Mouse (Mus musculus) lung, embryonic 16.5 days (tissue): Measurements from ENCODE around the gene Trat1. TPM values are rescaled to one million over a fixed set of nuclear protein-coding genes. Genes with fewer than 3 reads are reported as not detected.

Source experiments
- polyA plus RNA-seq: library from polyadenylated mRNA; unstranded; fragments of >200 nt; fragmentation: Nextera tagmentation; extraction: Ambion mirVana; gene quantifications from 2 replicates; pipeline ENCODE4 v1.2.1, GENCODE M21; 2015

Trat1 gene
- polyA plus RNA-seq, 1 experiment from 2014 or later: 0.65 TPM

Other genes starting within 250 kb of the Trat1 start
- 0.30 and 0.43 TPM in 2 replicates for gene Retnlb, start 44.8 kb upstream of the Trat1 start, polyA plus RNA-seq
- gene Retnla, start 70.5 kb upstream of the Trat1 start, polyA plus RNA-seq: 76.1 and 129 TPM in 2 replicates
- 1.4 and 2.0 TPM in 2 replicates for gene Retnlg, start 100.6 kb upstream of the Trat1 start, polyA plus RNA-seq
- gene Dzip3, start 222.1 kb upstream of the Trat1 start, polyA plus RNA-seq: 24.4 and 30.4 TPM in 2 replicates
- gene Cip2a, start 222.2 kb upstream of the Trat1 start, polyA plus RNA-seq: 34.4 and 39.7 TPM in 2 replicates